Mouse (Mus musculus): ENCODE data around the gene Psd.

DNA sequence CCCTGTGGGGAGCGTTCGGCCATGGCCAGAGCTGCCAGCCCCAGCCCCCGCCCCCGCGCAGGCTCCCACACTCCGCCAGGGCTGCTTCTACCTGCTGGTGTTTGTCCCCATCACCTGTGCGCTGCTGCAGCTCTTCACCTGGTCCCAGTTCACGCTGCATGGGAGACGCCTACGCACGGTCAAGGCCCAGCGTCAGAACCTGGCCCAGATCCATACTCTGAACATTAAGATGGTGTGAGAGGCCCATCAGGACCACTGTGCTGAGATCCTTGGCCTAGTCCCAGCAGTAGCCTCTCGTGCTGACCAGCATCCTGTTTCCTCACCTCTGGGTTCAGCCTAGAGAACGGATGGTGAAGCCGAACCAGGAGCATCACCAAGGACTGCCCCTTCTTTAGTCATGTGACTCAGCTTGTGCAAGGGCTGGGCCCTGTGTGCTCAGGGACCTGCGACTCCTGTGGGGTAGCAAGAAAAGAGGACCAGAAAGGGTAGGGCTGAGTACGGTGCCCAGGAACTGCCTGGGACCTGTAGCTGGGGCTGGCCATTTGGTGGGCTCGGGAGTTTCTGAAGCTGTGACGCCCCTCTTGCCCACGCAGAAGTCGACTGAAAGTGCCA, 47.6 kb upstream of the Psd start:
- TF ChIP-seq POLR2A (IDR thresholded peaks at IDR 0.05; ENCODE audit: low read depth, low read length) (no peak), CTCF (IDR thresholded peaks at IDR 0.05; ENCODE audit: extremely low read depth, insufficient read length, insufficient replicate concordance, low read depth, low read length) (no peak)
